Mouse (Mus musculus): ENCODE measurements around the gene Gp1ba.

DNA sequence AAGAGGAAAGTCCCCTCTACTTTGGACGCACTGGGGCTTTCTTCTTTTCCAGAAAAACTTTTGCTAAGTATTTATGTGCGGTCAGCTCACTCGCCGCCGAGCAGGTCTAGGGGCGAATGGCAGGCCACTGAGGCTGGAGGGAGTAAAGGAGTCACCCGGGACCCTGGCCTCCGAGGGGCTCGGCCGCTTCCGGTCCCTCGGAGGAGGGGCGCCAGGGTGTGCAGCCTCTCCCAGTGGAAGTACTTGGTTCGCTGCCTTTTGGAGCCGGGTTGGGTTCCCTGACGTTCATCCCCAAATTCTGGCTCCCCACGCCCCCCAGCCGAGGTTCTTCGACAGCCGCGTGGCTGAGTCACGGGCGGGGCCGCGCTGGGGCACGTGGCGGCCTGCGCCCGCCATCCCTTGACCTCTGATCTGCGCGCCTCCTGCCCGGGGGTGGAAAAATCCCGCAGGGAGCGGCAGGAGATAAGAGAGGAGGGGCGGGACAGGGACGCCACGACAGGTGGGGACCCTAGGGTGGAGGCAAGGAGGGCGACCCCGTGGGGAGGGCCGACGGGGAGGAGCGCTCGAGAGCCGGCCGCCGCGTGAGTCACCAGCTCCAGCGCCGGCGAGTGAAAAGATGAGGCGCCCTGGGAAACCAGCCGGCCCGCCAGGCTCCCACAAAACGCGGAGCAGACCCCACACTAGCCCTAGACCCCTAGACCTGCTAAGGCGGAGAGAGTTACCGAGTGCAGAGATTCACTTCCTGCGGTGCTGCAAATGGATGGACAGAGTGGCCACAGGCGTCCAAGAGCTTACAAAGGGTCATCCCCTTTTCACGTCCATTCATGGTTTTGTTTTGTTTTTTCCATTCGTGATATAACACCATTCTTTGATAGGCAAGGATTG, 16.9 kb downstream of the Gp1ba start:
- no peak for TF ChIP-seq POLR2A (IDR thresholded peaks at IDR 0.05; ENCODE audit: low read depth, low read length)
- no peak for TF ChIP-seq CTCF (conservative IDR thresholded peaks at IDR 0.05; ENCODE audit: insufficient read depth, insufficient read length, low read depth, low read length)
